Mouse (Mus musculus) MEL (cell line): ENCODE data around the gene Arap2.

Experiments
- BHLHE40 ChIP-seq: IDR thresholded peaks from 2 replicates; pipeline ENCODE4 v1.6.1; 2012; ENCODE audit warnings: low read depth, mild to moderate bottlenecking, inconsistent platforms, low read length, improper control_type of control experiment, borderline replicate concordance
- CHD2 ChIP-seq: IDR thresholded peaks from 2 replicates; pipeline ENCODE4 v1.6.1; 2011; ENCODE audit warnings: low read length, improper control_type of control experiment
- CTCF ChIP-seq, 3 experiments: IDR thresholded peaks in 2 of 3; conservative IDR thresholded peaks in 1 of 3; 2 replicates each; pipeline ENCODE4 v1.5.1; 2011 to 2012; ENCODE audit warnings: low read length in 3 of 3, low read depth in 2 of 3, mild to moderate bottlenecking in 2 of 3, improper control_type of control experiment in 1 of 3, inconsistent platforms in 1 of 3, mixed read lengths in 1 of 3, moderate library complexity in 1 of 3; ENCODE audit not compliant: control insufficient read depth in 1 of 3, insufficient read depth in 1 of 3, poor library complexity in 1 of 3, severe bottlenecking in 1 of 3
- EP300 ChIP-seq, 2 experiments: IDR thresholded peaks; 2 replicates each; pipeline ENCODE4 v1.6.1; 2011; ENCODE audit warnings: improper control_type of control experiment in 2 of 2, low read length in 2 of 2, low read depth in 1 of 2, mild to moderate bottlenecking in 1 of 2
- HCFC1 ChIP-seq: IDR thresholded peaks from 2 replicates; pipeline ENCODE4 v1.6.1; 2012; ENCODE audit warnings: low read depth, mild to moderate bottlenecking, inconsistent platforms, low read length, improper control_type of control experiment, moderate library complexity
- MAX ChIP-seq: IDR thresholded peaks from 2 replicates; pipeline ENCODE4 v1.6.1; 2011; ENCODE audit warnings: low read length, improper control_type of control experiment
- MYC ChIP-seq: IDR thresholded peaks from 2 replicates; pipeline ENCODE4 v1.6.1; 2011; ENCODE audit warnings: low read depth, mild to moderate bottlenecking, low read length, improper control_type of control experiment, moderate library complexity
- NELFE ChIP-seq: IDR thresholded peaks from 2 replicates; pipeline ENCODE4 v1.6.1; 2011; ENCODE audit warnings: low read depth, low read length, improper control_type of control experiment
- POLR2A ChIP-seq, 2 experiments: IDR thresholded peaks; 2 replicates each; pipeline ENCODE4 v1.6.1; 2011 to 2012; ENCODE audit warnings: low read length in 2 of 2, mild to moderate bottlenecking in 2 of 2, control low read depth in 1 of 2, improper control_type of control experiment in 1 of 2, low read depth in 1 of 2, moderate library complexity in 1 of 2; ENCODE audit not compliant: control insufficient read depth in 1 of 2, insufficient read depth in 1 of 2, poor library complexity in 1 of 2
- POLR2AphosphoS2 ChIP-seq: IDR thresholded peaks from 2 replicates; pipeline ENCODE4 v1.6.1; 2011; ENCODE audit warnings: low read length, improper control_type of control experiment
- RAD21 ChIP-seq: IDR thresholded peaks from 2 replicates; pipeline ENCODE4 v1.6.1; 2011; ENCODE audit warnings: mild to moderate bottlenecking, low read depth, low read length, improper control_type of control experiment
- RCOR1 ChIP-seq: IDR thresholded peaks from 2 replicates; pipeline ENCODE4 v1.6.1; 2012; ENCODE audit warnings: low read depth, mild to moderate bottlenecking, inconsistent platforms, low read length, improper control_type of control experiment
- TCF12 ChIP-seq: IDR thresholded peaks from 2 replicates; pipeline ENCODE4 v1.6.1; 2014; ENCODE audit warnings: low read depth, mild to moderate bottlenecking, inconsistent platforms, low read length, improper control_type of control experiment, moderate library complexity

DNA sequence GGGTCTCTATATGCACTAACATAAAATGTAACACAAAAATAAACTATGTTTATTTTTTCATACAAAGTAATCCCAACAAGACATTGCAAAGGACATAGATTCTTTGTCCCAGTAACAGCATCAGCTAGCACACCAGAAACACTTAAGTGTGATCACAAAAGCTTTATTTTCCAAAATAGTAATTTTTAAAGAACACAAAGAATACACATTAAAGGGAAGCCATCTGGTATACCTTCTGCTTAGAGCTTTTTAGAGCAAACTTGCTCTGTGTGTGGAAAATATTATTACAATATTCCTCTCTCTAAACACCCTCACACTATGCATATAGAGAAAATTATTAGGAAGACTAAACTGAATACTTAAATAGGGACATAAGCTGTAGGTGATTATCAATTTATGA, 100.6 kb downstream of the Arap2 start:
- TF ChIP-seq BHLHE40 (no peak), CTCF (IDR thresholded peaks at IDR 0.05 in 2 of 3, conservative IDR thresholded peaks at IDR 0.05 in 1 of 3; ENCODE audit: control insufficient read depth in 1 of 3, insufficient read depth in 1 of 3, low read depth in 2 of 3, low read length in 3 of 3, poor library complexity in 1 of 3, severe bottlenecking in 1 of 3) (no peak), HCFC1 (no peak), POLR2AphosphoS2 (no peak), POLR2A (IDR thresholded peaks at IDR 0.05; ENCODE audit: control insufficient read depth in 1 of 2, insufficient read depth in 1 of 2, low read depth in 1 of 2, low read length in 2 of 2, poor library complexity in 1 of 2) (no peak), EP300 (IDR thresholded peaks at IDR 0.05; ENCODE audit: low read depth in 1 of 2, low read length in 2 of 2) (no peak), TCF12 (no peak), MYC (no peak), RCOR1 (no peak), NELFE (no peak), CHD2 (no peak), MAX (no peak), RAD21 (no peak)
